Mouse (Mus musculus) left cerebral cortex, postnatal 36 days (tissue): ENCODE results near the gene Haus3. TPM values are rescaled to one million over a fixed set of nuclear protein-coding genes. Genes with fewer than 3 reads are reported as not detected.
A peak's percentile ranks its signal among the peaks of the same experiment; 100 is the strongest.

ENCODE experiments used
- DNase-seq, 2 experiments: peaks; one replicate each; pipeline ENCODE4 v3.0.0; 2021 to 2022; ENCODE audit warnings: low spot score in 2 of 2, mixed read lengths in 1 of 2
- intact Hi-C: fragments of 180-260 bp; cut with DNase I; formaldehyde crosslinking; loops from one replicate; pipeline ENCODE4 v1.15.1; 2025
- total RNA-seq, 2 experiments: library from RNA; stranded (reverse); gene quantifications; 2 replicates each; pipeline ENCODE4 v1.2.3; 2021

Gene Haus3
- total RNA-seq, 2 experiments from 2014 or later, result 7.8 to 8.2 TPM

DNA sequence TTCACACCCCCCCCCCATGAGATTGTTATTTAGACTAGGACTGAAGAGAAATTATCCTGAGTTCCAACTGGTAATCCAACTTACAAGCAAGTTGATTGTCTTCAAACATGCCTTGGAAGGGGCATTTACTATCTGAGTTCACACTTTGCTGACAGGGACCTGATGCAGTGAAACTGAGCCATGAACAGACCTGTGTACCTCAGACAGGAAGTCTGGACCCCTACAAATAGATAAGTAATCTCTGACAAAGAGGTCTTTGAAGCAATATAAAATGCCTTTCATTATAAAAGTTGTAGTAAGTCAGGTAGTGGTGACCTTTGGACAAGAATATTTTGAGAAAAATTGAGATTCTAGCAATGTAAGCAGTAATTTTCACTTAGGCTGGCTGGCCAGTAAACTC, 20.9 kb downstream of the Haus3 start:
- intact Hi-C loops, result loop anchor here (5.0 kb wide), 1 partner anchor 51 kb away; no protein-coding TSS in a partner anchor
- DNase-seq, result no peak

GRCm38 (mm10) chr5:34147554-34147953, 21.8 kb downstream of the Haus3 start:
- no peak for DNase-seq
- intact Hi-C loops, result loop anchor here (5.0 kb wide), 1 partner anchor 50 kb away; no protein-coding TSS in a partner anchor

- DNase-seq, result peak; percentile 8 to 10
- intact Hi-C loops, result no loop called here
Measured at GRCm38 (mm10) chr5:34139751-34140150, 29.6 kb downstream of the Haus3 start.

DNA sequence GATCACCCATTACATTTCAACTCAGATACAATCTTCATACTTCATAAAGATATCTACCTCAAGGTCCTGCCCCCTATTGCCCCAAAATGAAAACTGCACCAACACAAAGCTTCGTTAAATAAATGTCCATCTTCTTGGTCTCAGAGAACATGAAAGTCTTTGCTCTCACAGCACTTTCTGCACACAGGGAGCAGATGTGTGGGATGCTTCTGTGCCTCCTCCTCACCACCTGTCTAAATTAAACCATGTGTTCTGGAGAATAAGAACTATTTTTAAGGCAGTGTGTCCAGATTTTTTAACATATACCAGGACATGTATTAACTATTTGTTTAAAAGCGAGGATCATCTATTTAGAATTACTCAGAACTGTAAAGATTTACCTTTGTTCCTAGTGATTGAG, 36.6 kb downstream of the Haus3 start:
- DNase-seq, result no peak

GRCm38 (mm10) chr5:34124131-34124530, 45.2 kb downstream of the Haus3 start:
- no peak for DNase-seq
- intact Hi-C loops, result no loop called here

More for the DNA sequence above, 36.6 kb downstream of the Haus3 start:
- intact Hi-C loops, result no loop called here

- DNase-seq, result peak; percentile 35 to 58
- intact Hi-C loops, result no loop called here
Measured at GRCm38 (mm10) chr5:34119121-34119856, 50.0 kb downstream of the Haus3 start.

GRCm38 (mm10) chr5:34105681-34106080, 63.6 kb downstream of the Haus3 start:
- intact Hi-C loops, result no loop called here

More at GRCm38 (mm10) chr5:34105681-34106080, 63.6 kb downstream of the Haus3 start:
- no peak for DNase-seq

Other genes starting within 250 kb of the Haus3 start
- gene Nelfa, start 233.1 kb downstream of the Haus3 start, total RNA-seq, result 10 to 100 TPM; 17.9 to 20.9 TPM
- 10 to 100 TPM; 77.3 to 91.5 TPM for gene Gm1673, start 186.1 kb downstream of the Haus3 start, total RNA-seq
- gene Nat8l, start 173.5 kb downstream of the Haus3 start, total RNA-seq, result 100 to 1,000 TPM; 185 to 226 TPM
- 1 to 10 TPM in 1 of 2 experiments, under 1 TPM in 1; 0.91 to 1.9 TPM for gene Poln, start 79 bp downstream of the Haus3 start, total RNA-seq
- 10 to 100 TPM; 86.5 to 86.9 TPM for gene Mxd4, start 18.2 kb upstream of the Haus3 start, total RNA-seq
- gene Zfyve28, start 118.9 kb upstream of the Haus3 start, total RNA-seq, result 10 to 100 TPM; 53.1 to 55.3 TPM
- 1 to 10 TPM in 1 of 2 experiments, under 1 TPM in 1; 0.96 to 1.5 TPM for gene Cfap99, start 119.1 kb upstream of the Haus3 start, total RNA-seq
- 10 to 100 TPM; 82.2 to 87.2 TPM for gene Rnf4, start 166.8 kb upstream of the Haus3 start, total RNA-seq
- gene Fam193a, start 200.4 kb upstream of the Haus3 start, total RNA-seq, result 10 to 100 TPM; 40.0 to 44.5 TPM